Mouse (Mus musculus): ENCODE results near the gene AA467197. TPM values are rescaled to one million over a fixed set of nuclear protein-coding genes. Genes with fewer than 3 reads are reported as not detected.

The AA467197 gene
- polyA plus RNA-seq, 1 experiment: 1.0 TPM

DNA sequence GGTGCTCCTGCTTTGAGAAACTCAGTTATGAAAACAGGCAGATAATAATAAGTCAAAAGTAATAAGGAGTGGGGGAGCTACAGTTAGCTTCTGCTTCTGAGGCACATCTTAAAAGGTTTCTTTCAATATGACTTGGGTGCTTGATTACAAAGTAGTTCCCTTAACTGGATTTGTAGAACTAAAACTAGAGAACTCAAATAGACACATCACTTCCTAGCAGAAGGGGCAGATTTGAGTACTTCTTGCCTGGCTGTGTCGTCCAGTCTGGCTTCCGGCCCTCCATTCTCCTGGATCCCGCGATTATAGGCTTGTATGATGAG, 25.2 kb upstream of the AA467197 start:
- Histone ChIP-seq H3K4me1 (ENCODE audit: control insufficient read depth, insufficient read depth, low read length) (no peaks in the 10 kb centered on the region), H3K4me3 (ENCODE audit: insufficient read depth, low read length) (no peak overlapping the region; the same call in 1 of the 2 replicates), H3K27ac (ENCODE audit: insufficient read depth, low read length) (no peak overlapping the region)
- TF ChIP-seq POLR2A (IDR thresholded peaks at IDR 0.05; ENCODE audit: low read depth, low read length): no peak
- TF ChIP-seq CTCF (IDR thresholded peaks at IDR 0.05; ENCODE audit: borderline replicate concordance, insufficient read depth, low read length): no peak

DNA sequence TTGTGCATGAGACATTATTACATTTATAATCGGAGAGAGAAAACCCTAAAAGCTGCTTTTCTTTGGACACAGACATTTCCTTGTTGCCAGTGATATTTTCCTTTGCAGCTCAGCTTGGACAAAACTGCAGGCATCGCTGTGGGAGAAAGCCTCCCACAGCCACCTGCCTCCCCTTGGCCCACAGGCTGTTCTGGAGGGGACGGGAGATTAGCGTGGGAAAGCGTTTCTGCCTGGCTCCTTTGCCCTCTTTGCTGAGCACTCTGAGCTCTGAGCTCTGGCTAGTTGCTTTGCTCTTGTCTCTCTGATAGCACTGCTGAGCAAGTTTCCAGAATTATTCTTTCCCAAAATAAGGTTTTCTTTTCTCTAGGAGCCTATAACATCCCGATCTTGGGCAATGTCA, 20.5 kb upstream of the AA467197 start:
- H3K27ac ChIP-seq (ENCODE audit: insufficient read depth, low read length): no peak overlapping the region
- TF ChIP-seq CTCF (IDR thresholded peaks at IDR 0.05; ENCODE audit: borderline replicate concordance, insufficient read depth, low read length) (no peak), POLR2A (IDR thresholded peaks at IDR 0.05; ENCODE audit: low read depth, low read length) (no peak)
- H3K4me3 ChIP-seq (ENCODE audit: insufficient read depth, low read length): no peak overlapping the region
- H3K4me1 ChIP-seq (ENCODE audit: control insufficient read depth, insufficient read depth, low read length): no peaks in the 10 kb centered on the region

DNA sequence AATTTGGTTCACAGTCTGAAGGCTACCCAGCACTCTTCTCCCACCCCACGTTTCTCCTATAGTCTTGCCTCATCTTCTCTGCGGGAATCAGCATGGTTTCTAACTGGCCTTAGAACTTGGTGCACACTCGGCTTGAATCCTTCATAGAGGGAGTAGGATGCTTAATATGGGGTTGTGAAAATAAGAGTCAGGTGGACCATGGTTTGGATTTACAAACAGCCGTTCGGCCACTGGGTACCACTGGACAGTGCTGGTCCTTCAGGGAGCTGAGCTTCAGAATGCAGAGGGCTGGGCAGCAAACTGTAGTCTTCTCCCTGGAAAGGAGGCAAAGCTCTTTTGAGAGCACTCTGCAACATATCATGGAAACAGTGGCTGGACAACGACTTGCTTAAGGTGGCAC, 19.0 kb upstream of the AA467197 start:
- no peak for TF ChIP-seq POLR2A (IDR thresholded peaks at IDR 0.05; ENCODE audit: low read depth, low read length)
- H3K4me1 ChIP-seq (ENCODE audit: control insufficient read depth, insufficient read depth, low read length): no peaks in the 10 kb centered on the region
- no peak overlapping the region for H3K4me3 ChIP-seq (ENCODE audit: insufficient read depth, low read length)
- no peak overlapping the region for H3K27ac ChIP-seq (ENCODE audit: insufficient read depth, low read length)

DNA sequence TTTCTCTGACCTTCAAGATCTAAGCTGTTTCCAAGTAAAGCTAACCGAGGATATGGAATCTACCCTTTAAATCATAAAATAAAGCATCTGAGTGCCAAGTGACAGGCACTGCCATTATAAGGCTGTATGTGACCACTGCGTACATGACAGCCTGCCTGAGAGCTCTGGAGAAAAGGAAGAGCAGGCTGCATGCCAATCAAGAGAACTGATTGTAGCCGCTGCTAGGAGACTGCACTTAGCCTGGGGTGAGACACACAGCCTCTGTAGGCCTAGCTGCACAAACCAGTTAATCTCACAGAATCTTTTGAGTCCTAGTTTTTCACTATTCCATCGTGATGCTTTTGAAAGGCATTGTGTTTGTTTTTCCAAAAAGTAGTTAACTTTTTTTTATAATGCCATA, 18.1 kb upstream of the AA467197 start:
- TF ChIP-seq CTCF (IDR thresholded peaks at IDR 0.05; ENCODE audit: borderline replicate concordance, insufficient read depth, low read length): no peak
- TF ChIP-seq POLR2A (IDR thresholded peaks at IDR 0.05; ENCODE audit: low read depth, low read length): no peak
- no peak overlapping the region for H3K4me3 ChIP-seq (ENCODE audit: insufficient read depth, low read length)
- no peaks in the 10 kb centered on the region for H3K4me1 ChIP-seq (ENCODE audit: control insufficient read depth, insufficient read depth, low read length)
- H3K27ac ChIP-seq (ENCODE audit: insufficient read depth, low read length): no peak overlapping the region

DNA sequence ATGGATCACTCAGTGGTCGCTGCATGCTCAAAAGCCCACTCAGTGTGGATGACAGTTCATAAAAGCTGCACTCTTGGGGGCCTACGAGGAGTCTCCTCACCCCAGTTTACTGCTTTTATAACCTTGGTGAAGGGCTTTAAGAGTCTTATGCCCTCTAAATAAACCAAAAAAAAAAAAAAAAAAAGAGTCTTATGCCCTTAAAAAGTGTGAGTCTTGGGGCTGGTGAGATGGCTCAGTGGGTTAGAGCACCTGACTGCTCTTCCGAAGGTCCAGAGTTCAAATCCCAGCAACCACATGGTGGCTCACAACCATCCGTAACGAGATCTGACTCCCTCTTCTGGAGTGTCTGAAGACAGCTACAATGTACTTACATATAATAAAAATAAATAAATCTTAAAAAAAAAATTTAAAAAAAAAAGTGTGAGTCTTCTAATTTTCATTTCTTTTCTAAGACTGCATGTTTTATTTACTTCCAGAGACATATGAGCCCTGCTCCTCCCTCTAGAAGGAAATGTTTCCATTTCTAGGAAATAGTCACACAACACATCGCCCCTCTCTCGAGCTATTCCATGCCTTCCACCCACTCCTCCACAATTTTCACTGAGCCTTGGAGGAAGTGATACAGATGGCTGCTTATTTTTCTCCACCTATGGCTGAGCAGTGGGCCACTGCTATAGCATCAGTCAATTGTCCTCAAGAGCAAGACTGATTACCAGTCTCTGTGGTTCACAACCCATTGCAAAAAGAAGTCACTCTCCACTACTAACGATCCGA, 15.3 kb upstream of the AA467197 start:
- Histone ChIP-seq H3K27ac (ENCODE audit: insufficient read depth, low read length) (no peak overlapping the region), H3K4me1 (ENCODE audit: control insufficient read depth, insufficient read depth, low read length) (no peaks in the 10 kb centered on the region), H3K4me3 (ENCODE audit: insufficient read depth, low read length) (no peak overlapping the region)
- no peak for TF ChIP-seq POLR2A (IDR thresholded peaks at IDR 0.05; ENCODE audit: low read depth, low read length)

DNA sequence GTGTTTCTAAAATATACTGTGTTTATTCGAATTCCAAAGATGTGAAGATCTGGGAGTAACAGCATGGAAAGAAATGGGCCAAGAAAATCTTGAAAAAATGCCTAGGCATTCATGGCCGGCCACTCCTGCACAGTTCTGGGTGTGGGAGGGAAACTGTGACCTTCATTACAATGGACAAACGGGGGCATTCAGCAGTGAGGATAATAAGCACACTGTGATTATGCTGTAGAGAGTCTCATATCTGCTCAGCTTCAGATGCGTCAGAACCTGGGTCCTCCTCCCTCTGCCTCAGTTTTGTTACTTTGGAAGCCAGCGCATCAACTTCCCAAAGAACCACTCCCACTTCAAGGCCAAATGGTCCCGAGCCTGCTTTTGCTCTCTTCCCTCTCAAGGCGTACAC, 10.9 kb upstream of the AA467197 start:
- no peak for TF ChIP-seq POLR2A (IDR thresholded peaks at IDR 0.05; ENCODE audit: low read depth, low read length)
- TF ChIP-seq CTCF (IDR thresholded peaks at IDR 0.05; ENCODE audit: borderline replicate concordance, insufficient read depth, low read length): no peak
- no peaks in the 10 kb centered on the region for H3K4me1 ChIP-seq (ENCODE audit: control insufficient read depth, insufficient read depth, low read length)
- H3K4me3 ChIP-seq (ENCODE audit: insufficient read depth, low read length): no peak overlapping the region
- H3K27ac ChIP-seq (ENCODE audit: insufficient read depth, low read length): no peak overlapping the region

DNA sequence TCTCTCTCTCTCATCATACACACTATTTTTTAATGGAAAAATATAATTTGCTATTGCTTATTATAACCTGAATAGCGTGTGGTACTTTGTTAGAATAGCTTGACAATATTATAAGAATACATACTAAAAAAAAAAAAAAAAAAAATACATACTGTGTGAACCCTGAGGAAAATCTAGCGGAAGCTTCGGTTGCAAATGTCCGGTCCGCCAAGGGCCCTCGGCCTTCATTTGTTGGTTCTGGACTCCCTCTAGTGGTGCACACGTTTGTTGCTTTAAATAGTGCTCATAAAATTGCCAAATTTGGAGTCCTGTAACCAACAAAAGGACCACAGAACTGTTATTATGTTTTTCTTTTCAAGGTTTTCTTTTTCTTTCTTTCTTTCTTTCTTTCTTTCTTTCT, 7.8 kb upstream of the AA467197 start:
- no peak overlapping the region for H3K27ac ChIP-seq (ENCODE audit: insufficient read depth, low read length)
- TF ChIP-seq CTCF (IDR thresholded peaks at IDR 0.05; ENCODE audit: borderline replicate concordance, insufficient read depth, low read length) (peak; percentile 55; the same call in 1 of the 2 replicates), POLR2A (IDR thresholded peaks at IDR 0.05; ENCODE audit: low read depth, low read length) (no peak)
- no peak overlapping the region for H3K4me3 ChIP-seq (ENCODE audit: insufficient read depth, low read length)

DNA sequence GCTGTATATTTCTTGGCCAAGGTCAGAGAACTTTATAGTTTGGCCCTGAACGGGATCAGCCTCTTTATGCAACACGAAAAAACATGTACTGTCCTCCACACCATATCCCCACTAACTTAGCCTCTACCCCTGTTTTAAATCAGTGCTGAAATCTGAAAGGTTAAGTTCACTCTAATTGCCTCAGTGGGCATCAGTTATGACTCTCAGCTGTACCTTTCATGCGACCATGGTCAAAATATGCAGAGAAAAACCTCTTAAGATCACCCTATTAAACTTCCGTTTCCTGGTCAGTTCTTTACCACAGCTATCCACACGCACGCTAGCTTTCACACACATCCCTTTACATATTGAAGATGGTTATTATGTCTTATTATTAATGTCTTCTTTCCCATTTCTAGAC, 6.9 kb upstream of the AA467197 start:
- no peaks in the 10 kb centered on the region for H3K4me1 ChIP-seq (ENCODE audit: control insufficient read depth, insufficient read depth, low read length)
- TF ChIP-seq POLR2A (IDR thresholded peaks at IDR 0.05; ENCODE audit: low read depth, low read length) (no peak), CTCF (IDR thresholded peaks at IDR 0.05; ENCODE audit: borderline replicate concordance, insufficient read depth, low read length) (no peak)
- H3K27ac ChIP-seq (ENCODE audit: insufficient read depth, low read length): no peak overlapping the region
- H3K4me3 ChIP-seq (ENCODE audit: insufficient read depth, low read length): no peak overlapping the region

More for the DNA sequence above, 7.8 kb upstream of the AA467197 start:
- no peaks in the 10 kb centered on the region for H3K4me1 ChIP-seq (ENCODE audit: control insufficient read depth, insufficient read depth, low read length)

DNA sequence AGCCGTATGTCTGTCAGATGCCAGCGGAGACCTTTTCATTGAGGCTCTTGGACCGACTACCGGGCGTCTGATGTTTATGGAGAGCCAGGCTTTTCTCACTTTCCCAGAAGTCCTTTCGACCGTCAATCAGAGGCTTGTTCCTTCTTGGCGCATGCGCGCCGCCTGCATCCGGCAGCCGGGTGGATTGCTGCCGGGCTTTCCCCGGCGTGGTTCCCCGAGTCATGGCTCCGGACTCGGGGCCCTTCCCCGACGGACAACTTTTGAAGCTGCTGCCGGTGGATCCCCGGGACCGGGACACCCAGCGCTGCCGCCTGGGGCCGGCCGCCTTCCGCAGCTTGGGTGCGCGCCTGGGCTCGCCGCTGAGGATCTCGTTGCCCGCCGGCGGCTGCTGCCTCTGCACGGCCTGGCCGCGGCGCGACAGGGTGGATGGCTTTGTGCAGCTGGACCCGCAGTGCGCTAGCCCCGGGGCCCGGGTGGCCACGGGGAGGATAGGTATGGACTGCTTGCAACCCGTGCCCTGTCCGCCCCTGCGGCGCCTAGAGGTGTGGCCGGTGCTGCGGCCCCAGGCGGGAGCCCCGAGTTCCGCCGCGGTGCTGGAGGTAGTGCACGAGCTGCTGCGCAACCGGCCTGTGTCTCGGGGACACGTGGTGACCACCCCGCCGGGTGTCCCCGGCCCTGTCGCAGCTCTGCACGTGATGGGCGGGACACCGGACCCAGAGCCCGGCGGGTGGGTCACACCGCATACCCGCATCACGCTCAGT, 6.1 kb upstream of the AA467197 start:
- Histone ChIP-seq H3K27ac (ENCODE audit: insufficient read depth, low read length) (peak overlapping the region; percentile 35; the same call in 1 of the 2 replicates), H3K4me1 (ENCODE audit: control insufficient read depth, insufficient read depth, low read length) (no peaks in the 10 kb centered on the region), H3K4me3 (ENCODE audit: insufficient read depth, low read length) (peak overlapping the region; percentile 77)
- TF ChIP-seq POLR2A (IDR thresholded peaks at IDR 0.05; ENCODE audit: low read depth, low read length) (peak; percentile 81), CTCF (IDR thresholded peaks at IDR 0.05; ENCODE audit: borderline replicate concordance, insufficient read depth, low read length) (no peak)

DNA sequence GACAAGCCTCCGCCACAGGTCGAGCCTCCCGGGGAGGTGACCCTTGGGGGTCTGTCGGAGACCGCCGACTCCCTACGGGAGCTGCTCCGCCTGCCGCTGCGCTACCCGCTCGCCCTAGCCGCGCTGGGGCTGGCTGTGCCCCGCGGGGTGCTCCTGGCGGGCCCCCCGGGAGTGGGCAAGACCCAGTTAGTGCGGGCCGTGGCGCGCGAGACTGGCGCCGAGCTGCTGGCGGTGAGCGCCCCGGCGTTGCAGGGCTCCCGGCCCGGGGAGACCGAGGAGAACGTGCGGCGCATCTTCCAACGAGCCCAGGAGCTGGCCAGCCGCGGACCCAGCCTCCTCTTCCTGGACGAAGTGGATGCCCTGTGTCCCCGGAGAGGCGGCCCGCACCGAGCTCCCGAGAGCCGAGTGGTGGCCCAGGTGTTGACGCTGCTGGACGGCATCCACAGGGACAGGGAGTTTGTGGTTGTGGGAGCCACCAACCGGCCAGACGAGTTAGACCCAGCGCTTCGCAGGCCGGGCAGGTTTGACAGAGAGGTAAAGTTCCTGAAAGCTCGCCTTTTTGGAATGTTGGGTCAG, 5.5 kb upstream of the AA467197 start:
- TF ChIP-seq CTCF (IDR thresholded peaks at IDR 0.05; ENCODE audit: borderline replicate concordance, insufficient read depth, low read length): no peak
- TF ChIP-seq POLR2A (IDR thresholded peaks at IDR 0.05; ENCODE audit: low read depth, low read length): no peak
- Histone ChIP-seq H3K27ac (ENCODE audit: insufficient read depth, low read length) (no peak overlapping the region), H3K4me3 (ENCODE audit: insufficient read depth, low read length) (peak overlapping the region; percentile 77), H3K4me1 (ENCODE audit: control insufficient read depth, insufficient read depth, low read length) (no peaks in the 10 kb centered on the region)
